Comparison of ENCODE assay signal across 27 mouse cellular contexts in genomic region chr13:98308004-98308403, GRCm38 (mm10). TPM values are rescaled to one million over a fixed set of nuclear protein-coding genes. Genes with fewer than 3 reads are reported as not detected.
A peak's percentile ranks its signal among the peaks of the same experiment; 100 is the strongest.
DNase-seq lines count a peak whose midpoint lies in the region; ATAC-seq and TF ChIP-seq lines count a peak whose summit lies in the region.
"Had no signal": no experiment of that assay in that cellular context is flagged by ENCODE, and none has a peak within 500 bp of the region (broad histone marks: within the 10 kb centered on the region; RNA-seq: fewer than 3 reads in every experiment).

No protein-coding gene starts in this region.

- peaks cover 29% of the 10 kb centered on the region for H3K79me2 ChIP-seq in myocyte (ENCODE audit: control insufficient read depth, insufficient read depth)

- WGBS in liver, embryonic 12.5 days (ENCODE audit: insufficient replicate concordance) = 78% methylated on average over 5 of the region's 5 CpGs

- H3K9me3 ChIP-seq in liver, embryonic 12.5 days (replicated peaks) = no peaks in the 10 kb centered on the region
- H3K9me3 ChIP-seq: embryonic facial prominence, embryonic 12.5 days; forebrain, embryonic 12.5 days; heart, embryonic 10.5 days; hindbrain, embryonic 12.5 days had no signal

- peaks cover 6% of the 10 kb centered on the region; the same call in 1 of the 2 replicates for H3K4me1 ChIP-seq in liver, embryonic 12.5 days
- H3K4me1 ChIP-seq: heart, embryonic 10.5 days; hindbrain, embryonic 12.5 days had no signal

- ATAC-seq in liver, embryonic 12.5 days = no peak
- ATAC-seq: forebrain, embryonic 16.5 days; hindbrain, postnatal 0 days had no signal

- H3K4me3 ChIP-seq in liver, embryonic 12.5 days = no peak overlapping the region
- no peak overlapping the region for H3K4me3 ChIP-seq in myocyte
- H3K4me3 ChIP-seq: embryonic facial prominence, embryonic 12.5 days; forebrain, embryonic 12.5 days; gastrocnemius, adult 2 months; heart, embryonic 10.5 days; hindbrain, embryonic 12.5 days had no signal

- no peak for TF ChIP-seq POLR2A in myocyte (IDR thresholded peaks at IDR 0.05; ENCODE audit: insufficient read length, low read depth)

- H3K27me3 ChIP-seq in liver, embryonic 12.5 days (replicated peaks) = no peaks in the 10 kb centered on the region
- no peaks in the 10 kb centered on the region for H3K27me3 ChIP-seq in myocyte (ENCODE audit: control insufficient read depth, insufficient read depth, insufficient read length)
- H3K27me3 ChIP-seq: embryonic facial prominence, embryonic 12.5 days; forebrain, embryonic 12.5 days; hindbrain, embryonic 12.5 days had no signal

- peaks cover 54% of the 10 kb centered on the region for H3K36me3 ChIP-seq in liver, embryonic 12.5 days
- H3K36me3 ChIP-seq in myocyte (ENCODE audit: control insufficient read depth, insufficient read depth) = peaks cover 51% of the 10 kb centered on the region

- H3ac ChIP-seq in myocyte (ENCODE audit: control insufficient read depth, insufficient read length) = no peak overlapping the region

- H3K27ac ChIP-seq in liver, embryonic 12.5 days = 0 out of 2 replicates have a peak overlapping the region, but pooled peaks have one; percentile 25
- H3K27ac ChIP-seq: embryonic facial prominence, embryonic 12.5 days; forebrain, embryonic 12.5 days; gastrocnemius, adult 2 months; heart, embryonic 10.5 days; hindbrain, embryonic 12.5 days; hindbrain, postnatal 0 days had no signal

- DNase-seq in liver = no peak
- peak; percentile 51 for DNase-seq in 416B (ENCODE audit: low read depth)
- DNase-seq in MN1 (ENCODE audit: low spot score) = peak; percentile 83
- no peak for DNase-seq in thymus, postnatal 0 days (ENCODE audit: low spot score)
- no peak for DNase-seq in gastrocnemius, adult 18-20 months (ENCODE audit: low spot score)
- DNase-seq: adrenal gland, adult 2 months; adrenal gland, postnatal 25 days; cerebellum, adult 11 months; cerebellum, adult 8-10 months; cerebellum, postnatal 14 days; gastrocnemius, adult 2 months; gastrocnemius, postnatal 25 days; heart, postnatal 10 days; heart, postnatal 4 days had no signal

- H3K4me2 ChIP-seq in liver, embryonic 12.5 days = no peak overlapping the region
- H3K4me2 ChIP-seq in myocyte (ENCODE audit: low read depth) = peak overlapping the region; percentile 3
- H3K4me2 ChIP-seq: embryonic facial prominence, embryonic 12.5 days; forebrain, embryonic 12.5 days; hindbrain, embryonic 12.5 days had no signal

- no peak overlapping the region for H3K9ac ChIP-seq in liver, embryonic 12.5 days
- H3K9ac ChIP-seq: embryonic facial prominence, embryonic 12.5 days; forebrain, embryonic 12.5 days; hindbrain, embryonic 12.5 days had no signal

TF ChIP-seq in myocyte, 11 proteins besides CTCF, POLR2A, EP300 and RAD21:
- peak; percentile 99 for TF ChIP-seq CEBPB (IDR thresholded peaks at IDR 0.05; ENCODE audit: insufficient read depth, poor library complexity, severe bottlenecking)
- no peak for TF ChIP-seq REST (IDR thresholded peaks at IDR 0.05; ENCODE audit: insufficient read depth, insufficient read length)
- TF ChIP-seq POLR2AphosphoS2 (IDR thresholded peaks at IDR 0.05; ENCODE audit: insufficient read length, low read depth) = peak; percentile 53
- TF ChIP-seq TCF3 (IDR thresholded peaks at IDR 0.05; ENCODE audit: insufficient read length, low read depth) = no peak
- no peak for TF ChIP-seq SRF (IDR thresholded peaks at IDR 0.05; ENCODE audit: control insufficient read depth, insufficient read length, low read depth)
- TF ChIP-seq MAX (IDR thresholded peaks at IDR 0.05; ENCODE audit: low read depth) = no peak
- TF ChIP-seq USF1 (IDR thresholded peaks at IDR 0.05; ENCODE audit: low read depth) = no peak

RNA-seq across cellular contexts. Expression of gene Btf3, which starts 8.8 kb away (rescaled TPM):
- 552 and 568 TPM in 2 replicates for polyA plus RNA-seq in liver, embryonic 12.5 days (2016; fragmentation: Nextera tagmentation; extraction: Ambion mirVana)
- polyA plus RNA-seq in myocyte (2012; fragmentation: generic; extraction: Trizol) = 1,134 TPM
- polyA plus RNA-seq in thymus, postnatal 0 days (2015; fragmentation: Nextera tagmentation; extraction: Ambion mirVana) = 813 and 840 TPM in 2 replicates
- 100 to 1,000 TPM; 227 to 231 TPM for total RNA-seq in gastrocnemius, adult 18-20 months (2021)

RNA-seq across cellular contexts. Expression of gene Gm21976, which starts 28.3 kb away (rescaled TPM):
- not detected in 2 replicates for polyA plus RNA-seq in liver, embryonic 12.5 days (2016; fragmentation: Nextera tagmentation; extraction: Ambion mirVana)
- polyA plus RNA-seq in myocyte (2012; fragmentation: generic; extraction: Trizol) = not detected
- polyA plus RNA-seq in thymus, postnatal 0 days (2015; fragmentation: Nextera tagmentation; extraction: Ambion mirVana) = not detected in 2 replicates
- total RNA-seq in gastrocnemius, adult 18-20 months (2021) = not detected
- total RNA-seq: adrenal gland, adult 2 months; adrenal gland, postnatal 25 days; gastrocnemius, adult 2 months; gastrocnemius, postnatal 25 days; granulocyte monocyte progenitor cell, adult 5-6 weeks; heart, postnatal 10 days; heart, postnatal 4 days; hindbrain, postnatal 0 days had no signal
- polyA plus RNA-seq: adrenal gland, adult 2 months; cortical plate, adult 2 months; embryonic facial prominence, embryonic 12.5 days; forebrain, embryonic 12.5 days; forebrain, embryonic 16.5 days; frontal cortex, adult 2 months; heart, embryonic 10.5 days; heart, embryonic 14.5 days; hindbrain, embryonic 12.5 days; hindbrain, postnatal 0 days; intestine, embryonic 14.5 days had no signal

RNA-seq across cellular contexts. Expression of gene Ankra2, which starts 45.1 kb away (rescaled TPM):
- polyA plus RNA-seq in liver, embryonic 12.5 days (2016; fragmentation: Nextera tagmentation; extraction: Ambion mirVana) = 11.6 and 11.7 TPM in 2 replicates
- 9.0 TPM for polyA plus RNA-seq in myocyte (2012; fragmentation: generic; extraction: Trizol)
- 28.4 and 28.5 TPM in 2 replicates for polyA plus RNA-seq in thymus, postnatal 0 days (2015; fragmentation: Nextera tagmentation; extraction: Ambion mirVana)
- 10 to 100 TPM; 14.6 to 15.5 TPM for total RNA-seq in gastrocnemius, adult 18-20 months (2021)

RNA-seq across cellular contexts. Expression of gene Utp15, which starts 45.2 kb away (rescaled TPM):
- polyA plus RNA-seq in liver, embryonic 12.5 days (2016; fragmentation: Nextera tagmentation; extraction: Ambion mirVana) = 26.9 and 28.4 TPM in 2 replicates
- polyA plus RNA-seq in myocyte (2012; fragmentation: generic; extraction: Trizol) = 7.3 TPM
- 29.8 and 31.7 TPM in 2 replicates for polyA plus RNA-seq in thymus, postnatal 0 days (2015; fragmentation: Nextera tagmentation; extraction: Ambion mirVana)
- total RNA-seq in gastrocnemius, adult 18-20 months (2021) = 1 to 10 TPM; 3.5 to 3.8 TPM

RNA-seq across cellular contexts. Expression of gene Foxd1, which starts 46.0 kb away (rescaled TPM):
- not detected in 2 replicates for polyA plus RNA-seq in liver, embryonic 12.5 days (2016; fragmentation: Nextera tagmentation; extraction: Ambion mirVana)
- polyA plus RNA-seq in myocyte (2012; fragmentation: generic; extraction: Trizol) = 0.37 TPM
- polyA plus RNA-seq in thymus, postnatal 0 days (2015; fragmentation: Nextera tagmentation; extraction: Ambion mirVana) = 0.04 TPM in 1 of 2 replicates, not detected in the other
- under 1 TPM in 1 of 2 experiments, not detected in 1; 0.12 TPM for total RNA-seq in gastrocnemius, adult 18-20 months (2021)
- total RNA-seq: granulocyte monocyte progenitor cell, adult 5-6 weeks had no signal
- polyA plus RNA-seq: heart, embryonic 14.5 days; intestine, embryonic 14.5 days had no signal

Comparison
In these comparisons a context has a peak if more than half of its experiments do, and no peak if none do; other contexts are left out.
1. DNase-seq: peak in 416B (single experiment) and MN1 (single experiment); none in liver (single experiment), thymus, postnatal 0 days (single experiment) and gastrocnemius, adult 18-20 months (single experiment).